Mouse (Mus musculus): ENCODE measurements around the gene Dnajb3. TPM values are rescaled to one million over a fixed set of nuclear protein-coding genes. Genes with fewer than 3 reads are reported as not detected.

Dnajb3 gene
- polyA plus RNA-seq, 1 experiment from 2014 or later = 2.8 TPM

DNA sequence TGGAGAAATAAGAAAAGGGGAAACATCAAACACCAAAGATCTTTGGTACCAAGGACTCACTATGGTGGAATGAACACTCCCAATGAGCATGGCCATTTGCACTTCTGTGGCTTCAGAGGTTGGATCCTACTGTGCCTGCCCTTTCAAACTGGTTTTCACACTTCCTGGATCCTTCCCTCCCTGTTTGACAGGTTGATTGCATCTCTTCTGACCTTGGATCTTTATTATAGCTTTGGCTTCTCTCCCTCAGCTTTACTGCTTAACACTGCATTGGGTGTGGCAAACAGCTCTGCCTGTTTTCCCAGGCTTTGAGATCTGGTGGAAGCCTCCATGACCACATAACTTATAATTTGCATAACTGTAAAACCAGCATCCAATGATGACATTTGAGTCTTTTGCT, 14.8 kb upstream of the Dnajb3 start:
- no peaks in the 10 kb centered on the region for H3K27me3 ChIP-seq (ENCODE audit: control insufficient read depth, insufficient read depth, low read length)
- H3K9me3 ChIP-seq (replicated peaks; ENCODE audit: control insufficient read depth, low read length) = peaks cover 26% of the 10 kb centered on the region
- no peak overlapping the region for H3K27ac ChIP-seq (ENCODE audit: low read length)
- H3K4me2 ChIP-seq (ENCODE audit: low read depth, low read length) = no peak overlapping the region
- ATAC-seq (replicated peaks; ENCODE audit: extremely low read depth, insufficient read depth, low FRiP score) = no peak
- H3K4me3 ChIP-seq (ENCODE audit: low read length) = no peak overlapping the region
- H3K9ac ChIP-seq (ENCODE audit: low read length) = no peak overlapping the region
- no peaks in the 10 kb centered on the region for H3K36me3 ChIP-seq (ENCODE audit: control insufficient read depth, insufficient read depth)
- H3K4me1 ChIP-seq (ENCODE audit: control insufficient read depth, insufficient read depth, low read length) = no peaks in the 10 kb centered on the region

DNA sequence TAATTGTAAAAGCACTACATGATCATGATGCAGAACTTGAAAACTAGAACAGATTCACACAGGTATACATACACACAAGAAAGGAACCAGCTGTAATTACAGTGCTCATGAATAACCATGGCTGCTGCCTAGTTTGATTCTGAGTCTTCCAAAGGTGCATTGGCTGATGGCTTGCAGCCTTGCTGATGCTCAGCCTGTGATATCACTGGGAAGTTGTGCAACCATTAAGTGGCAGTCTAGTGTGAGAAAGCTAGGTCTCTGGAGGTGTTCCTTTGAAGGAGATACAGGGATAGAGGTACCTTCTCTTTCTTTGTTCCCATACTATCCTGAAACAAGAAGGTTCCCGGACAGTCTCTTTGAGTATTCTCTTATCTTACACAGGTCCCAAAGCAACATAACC, 13.5 kb upstream of the Dnajb3 start:
- H3K9ac ChIP-seq (ENCODE audit: low read length) = no peak overlapping the region
- H3K9me3 ChIP-seq (replicated peaks; ENCODE audit: control insufficient read depth, low read length) = peaks cover 33% of the 10 kb centered on the region
- H3K27ac ChIP-seq (ENCODE audit: low read length) = no peak overlapping the region
- no peaks in the 10 kb centered on the region for H3K27me3 ChIP-seq (ENCODE audit: control insufficient read depth, insufficient read depth, low read length)
- ATAC-seq (replicated peaks; ENCODE audit: extremely low read depth, insufficient read depth, low FRiP score) = no peak
- H3K4me2 ChIP-seq (ENCODE audit: low read depth, low read length) = no peak overlapping the region
- WGBS = 18% methylated on average over 1 of the region's 1 CpGs
- H3K4me1 ChIP-seq (ENCODE audit: control insufficient read depth, insufficient read depth, low read length) = no peaks in the 10 kb centered on the region
- H3K4me3 ChIP-seq (ENCODE audit: low read length) = no peak overlapping the region
- H3K36me3 ChIP-seq (ENCODE audit: control insufficient read depth, insufficient read depth) = no peaks in the 10 kb centered on the region

DNA sequence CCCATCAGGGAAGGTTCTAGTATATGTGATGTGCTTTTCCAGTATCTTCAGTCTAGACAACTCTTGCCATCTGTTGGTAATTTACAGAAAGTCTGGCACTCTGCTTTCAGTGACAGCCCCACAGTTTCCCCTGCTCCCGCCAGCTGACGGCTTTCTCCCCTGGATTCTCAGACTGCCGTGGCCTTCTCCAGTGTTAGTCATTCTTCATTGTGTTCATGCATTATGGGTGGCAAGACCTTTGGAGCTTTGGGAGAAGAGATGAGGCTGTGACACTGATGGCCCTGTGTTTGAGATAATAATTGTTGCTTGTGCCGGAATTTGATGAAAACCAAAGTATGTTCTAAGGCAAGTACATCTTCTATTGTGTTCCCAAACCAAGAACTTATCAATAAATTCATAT, 13.0 kb upstream of the Dnajb3 start:
- H3K4me3 ChIP-seq (ENCODE audit: low read length) = no peak overlapping the region
- no peak overlapping the region for H3K9ac ChIP-seq (ENCODE audit: low read length)
- ATAC-seq (replicated peaks; ENCODE audit: extremely low read depth, insufficient read depth, low FRiP score) = no peak
- peaks cover 38% of the 10 kb centered on the region for H3K9me3 ChIP-seq (replicated peaks; ENCODE audit: control insufficient read depth, low read length)
- no peaks in the 10 kb centered on the region for H3K4me1 ChIP-seq (ENCODE audit: control insufficient read depth, insufficient read depth, low read length)
- H3K36me3 ChIP-seq (ENCODE audit: control insufficient read depth, insufficient read depth) = no peaks in the 10 kb centered on the region
- H3K27ac ChIP-seq (ENCODE audit: low read length) = no peak overlapping the region
- H3K4me2 ChIP-seq (ENCODE audit: low read depth, low read length) = no peak overlapping the region
- WGBS = 44% methylated on average over 4 of the region's 4 CpGs
- no peaks in the 10 kb centered on the region for H3K27me3 ChIP-seq (ENCODE audit: control insufficient read depth, insufficient read depth, low read length)

DNA sequence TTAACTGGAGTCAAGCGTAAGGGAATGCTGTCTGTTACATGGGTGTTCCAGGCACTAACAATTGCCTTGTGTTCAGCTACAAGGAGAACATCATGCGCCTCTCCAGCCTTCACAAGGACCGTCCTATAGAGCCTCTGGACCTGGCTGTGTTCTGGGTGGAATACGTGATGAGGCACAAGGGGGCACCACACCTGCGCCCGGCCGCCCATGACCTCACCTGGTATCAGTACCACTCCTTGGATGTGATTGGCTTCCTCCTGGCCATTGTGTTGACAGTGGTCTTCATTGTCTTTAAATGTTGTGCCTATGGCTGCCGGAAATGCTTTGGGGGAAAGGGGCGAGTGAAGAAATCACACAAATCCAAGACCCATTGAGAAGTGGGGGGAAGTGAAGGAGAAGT, 12.5 kb upstream of the Dnajb3 start:
- 63% methylated on average over 9 of the region's 9 CpGs for WGBS
- Histone ChIP-seq H3K9ac (ENCODE audit: low read length) (no peak overlapping the region), H3K4me2 (ENCODE audit: low read depth, low read length) (no peak overlapping the region), H3K9me3 (replicated peaks; ENCODE audit: control insufficient read depth, low read length) (peaks cover 43% of the 10 kb centered on the region), H3K4me3 (ENCODE audit: low read length) (no peak overlapping the region), H3K36me3 (ENCODE audit: control insufficient read depth, insufficient read depth) (no peaks in the 10 kb centered on the region), H3K27me3 (ENCODE audit: control insufficient read depth, insufficient read depth, low read length) (no peaks in the 10 kb centered on the region), H3K4me1 (ENCODE audit: control insufficient read depth, insufficient read depth, low read length) (no peaks in the 10 kb centered on the region), H3K27ac (ENCODE audit: low read length) (no peak overlapping the region)
- no peak for ATAC-seq (replicated peaks; ENCODE audit: extremely low read depth, insufficient read depth, low FRiP score)

DNA sequence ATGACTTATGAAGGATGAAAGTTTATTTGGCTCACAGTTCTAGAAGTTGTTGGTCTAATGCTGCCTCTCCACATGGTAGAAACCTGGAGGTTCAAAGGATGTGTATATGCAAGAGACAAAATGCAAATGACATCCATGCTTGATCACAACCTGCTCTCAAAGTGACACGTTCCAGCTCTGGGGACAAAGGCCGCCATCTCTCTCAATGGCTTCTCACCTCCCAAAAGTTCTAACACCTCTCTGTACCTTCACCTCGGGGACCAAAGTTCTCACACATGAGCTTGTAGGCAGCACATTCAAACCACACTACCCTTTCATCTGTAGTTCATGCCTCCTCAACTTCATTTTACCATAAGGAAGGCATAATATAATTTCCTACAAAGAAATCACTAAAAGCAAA, 12.0 kb upstream of the Dnajb3 start:
- H3K9me3 ChIP-seq (replicated peaks; ENCODE audit: control insufficient read depth, low read length) = peaks cover 48% of the 10 kb centered on the region
- ATAC-seq (replicated peaks; ENCODE audit: extremely low read depth, insufficient read depth, low FRiP score) = no peak
- no peaks in the 10 kb centered on the region for H3K27me3 ChIP-seq (ENCODE audit: control insufficient read depth, insufficient read depth, low read length)
- H3K4me2 ChIP-seq (ENCODE audit: low read depth, low read length) = no peak overlapping the region
- no peaks in the 10 kb centered on the region for H3K4me1 ChIP-seq (ENCODE audit: control insufficient read depth, insufficient read depth, low read length)
- whole genome bisulfite sequencing = 32% methylated on average over 3 of the region's 3 CpGs
- H3K36me3 ChIP-seq (ENCODE audit: control insufficient read depth, insufficient read depth) = no peaks in the 10 kb centered on the region
- no peak overlapping the region for H3K27ac ChIP-seq (ENCODE audit: low read length)
- H3K4me3 ChIP-seq (ENCODE audit: low read length) = no peak overlapping the region
- H3K9ac ChIP-seq (ENCODE audit: low read length) = no peak overlapping the region

DNA sequence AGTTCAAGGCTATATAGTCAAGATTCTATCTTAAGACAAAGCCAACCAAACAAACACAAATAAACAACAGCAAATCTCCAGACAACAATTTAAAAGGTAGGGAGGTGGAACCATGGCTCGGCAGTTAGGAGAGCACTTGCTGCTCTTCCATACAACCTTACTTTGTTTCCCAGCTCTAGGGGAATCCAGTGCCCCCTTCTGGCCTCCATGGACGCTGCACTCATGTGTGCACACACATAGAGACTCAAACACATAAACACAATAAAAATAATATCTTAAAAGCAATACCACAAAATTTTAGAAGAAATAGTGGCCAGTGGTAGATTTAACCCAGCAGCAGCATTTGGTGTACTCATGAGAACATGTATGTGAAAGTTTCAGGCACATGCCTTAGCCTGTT, 11.6 kb upstream of the Dnajb3 start:
- WGBS = 58% methylated on average over 2 of the region's 2 CpGs
- no peak overlapping the region for H3K4me3 ChIP-seq (ENCODE audit: low read length)
- H3K36me3 ChIP-seq (ENCODE audit: control insufficient read depth, insufficient read depth) = no peaks in the 10 kb centered on the region
- H3K4me1 ChIP-seq (ENCODE audit: control insufficient read depth, insufficient read depth, low read length) = no peaks in the 10 kb centered on the region
- H3K9me3 ChIP-seq (replicated peaks; ENCODE audit: control insufficient read depth, low read length) = peaks cover 50% of the 10 kb centered on the region
- H3K27me3 ChIP-seq (ENCODE audit: control insufficient read depth, insufficient read depth, low read length) = no peaks in the 10 kb centered on the region
- no peak overlapping the region for H3K4me2 ChIP-seq (ENCODE audit: low read depth, low read length)
- ATAC-seq (replicated peaks; ENCODE audit: extremely low read depth, insufficient read depth, low FRiP score) = no peak
- no peak overlapping the region for H3K27ac ChIP-seq (ENCODE audit: low read length)
- no peak overlapping the region for H3K9ac ChIP-seq (ENCODE audit: low read length)

DNA sequence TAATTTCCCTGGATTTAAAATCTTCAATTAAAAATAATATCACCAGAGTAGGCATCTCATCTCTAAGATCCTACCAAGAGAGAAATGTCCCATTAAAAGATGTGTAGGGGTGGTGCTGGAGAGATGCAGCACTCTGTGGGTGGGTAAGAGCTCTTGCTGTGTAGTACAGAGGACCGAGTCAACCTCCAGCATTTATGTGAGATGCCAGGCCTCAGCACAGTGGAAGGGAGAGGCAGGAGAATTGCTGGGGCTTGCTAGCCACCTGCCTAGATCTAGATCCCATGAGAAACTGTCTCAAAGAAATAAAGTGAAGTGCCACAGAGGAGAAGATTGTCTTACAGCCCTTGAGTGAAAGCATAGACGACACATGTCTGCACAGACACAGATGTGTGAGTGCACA, 11.0 kb upstream of the Dnajb3 start:
- H3K27me3 ChIP-seq (ENCODE audit: control insufficient read depth, insufficient read depth, low read length) = no peaks in the 10 kb centered on the region
- ATAC-seq (replicated peaks; ENCODE audit: extremely low read depth, insufficient read depth, low FRiP score) = no peak
- no peak overlapping the region for H3K4me2 ChIP-seq (ENCODE audit: low read depth, low read length)
- H3K4me3 ChIP-seq (ENCODE audit: low read length) = no peak overlapping the region
- H3K9me3 ChIP-seq (replicated peaks; ENCODE audit: control insufficient read depth, low read length) = peaks cover 56% of the 10 kb centered on the region
- no peak overlapping the region for H3K9ac ChIP-seq (ENCODE audit: low read length)
- no peak overlapping the region for H3K27ac ChIP-seq (ENCODE audit: low read length)
- no peaks in the 10 kb centered on the region for H3K36me3 ChIP-seq (ENCODE audit: control insufficient read depth, insufficient read depth)
- WGBS = 55% methylated on average over 2 of the region's 2 CpGs
- H3K4me1 ChIP-seq (ENCODE audit: control insufficient read depth, insufficient read depth, low read length) = no peaks in the 10 kb centered on the region

DNA sequence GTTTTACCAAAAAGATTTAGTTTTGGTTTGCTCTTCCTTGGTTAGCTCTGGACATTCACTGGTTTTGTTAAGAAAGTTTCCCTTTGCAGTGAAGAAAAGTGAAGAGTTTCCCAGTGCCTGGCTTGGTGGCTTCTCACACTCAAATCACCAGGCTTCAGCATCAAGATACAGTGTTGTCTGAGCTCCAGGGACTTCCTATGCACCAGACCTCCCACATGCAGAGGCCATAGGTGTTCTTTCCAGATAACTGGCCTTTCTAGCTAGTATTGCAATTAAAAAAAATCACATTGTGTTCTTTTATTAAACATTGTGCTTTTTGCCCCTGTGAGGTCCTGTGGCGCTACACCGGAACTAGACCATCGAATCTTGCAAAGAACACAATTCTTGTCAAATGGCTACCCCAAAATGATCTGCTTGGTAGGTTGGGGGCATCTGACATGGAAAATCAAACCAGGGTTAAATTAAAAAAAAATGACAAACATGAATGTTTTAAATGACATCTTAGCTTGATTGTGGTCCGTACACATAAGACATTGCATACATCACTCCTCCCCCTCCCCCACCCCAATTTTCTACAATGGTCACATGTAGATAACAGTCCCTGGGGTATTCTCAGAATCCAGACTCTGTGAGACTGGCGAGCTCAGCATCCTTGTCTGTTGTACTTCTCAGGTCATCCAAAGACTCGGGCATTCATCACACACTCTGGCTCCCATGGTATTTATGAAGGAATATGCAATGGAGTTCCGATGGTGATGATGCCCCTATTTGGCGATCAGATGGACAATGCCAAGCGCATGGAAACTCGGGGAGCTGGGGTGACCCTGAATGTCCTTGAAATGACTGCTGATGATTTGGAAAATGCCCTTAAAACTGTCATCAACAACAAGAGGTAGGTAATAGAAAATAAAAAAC, 10.1 kb upstream of the Dnajb3 start:
- Histone ChIP-seq H3K27ac (ENCODE audit: low read length) (no peak overlapping the region), H3K4me2 (ENCODE audit: low read depth, low read length) (no peak overlapping the region), H3K4me1 (ENCODE audit: control insufficient read depth, insufficient read depth, low read length) (no peaks in the 10 kb centered on the region), H3K27me3 (ENCODE audit: control insufficient read depth, insufficient read depth, low read length) (no peaks in the 10 kb centered on the region), H3K36me3 (ENCODE audit: control insufficient read depth, insufficient read depth) (no peaks in the 10 kb centered on the region), H3K9me3 (replicated peaks; ENCODE audit: control insufficient read depth, low read length) (peaks cover 59% of the 10 kb centered on the region), H3K9ac (ENCODE audit: low read length) (no peak overlapping the region), H3K4me3 (ENCODE audit: low read length) (no peak overlapping the region)
- ATAC-seq (replicated peaks; ENCODE audit: extremely low read depth, insufficient read depth, low FRiP score) = no peak
- 61% methylated on average over 10 of the region's 10 CpGs for WGBS

DNA sequence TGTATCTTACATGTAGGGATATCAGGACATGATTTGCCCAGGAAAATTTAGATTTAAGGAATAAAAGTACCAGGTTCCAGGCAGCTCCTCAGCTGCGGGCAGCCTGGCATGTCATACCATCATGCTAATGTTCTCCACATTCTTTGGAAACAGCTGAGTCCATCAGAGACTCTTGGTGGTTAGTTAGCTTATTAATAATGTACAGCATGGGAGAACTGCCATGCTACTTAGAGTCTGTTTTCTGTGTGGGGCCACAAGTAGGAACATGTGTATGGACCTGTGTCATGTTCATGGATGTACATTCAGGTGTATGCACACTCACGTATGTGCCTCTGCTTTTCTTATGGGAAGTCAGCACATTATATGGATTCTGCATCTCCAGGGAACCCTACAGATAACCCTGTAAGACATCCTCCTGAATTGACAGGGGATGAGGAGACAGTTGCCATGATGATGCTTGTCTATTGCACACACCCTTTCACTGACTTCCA, 8.9 kb upstream of the Dnajb3 start:
- ATAC-seq (replicated peaks; ENCODE audit: extremely low read depth, insufficient read depth, low FRiP score) = no peak
- H3K4me3 ChIP-seq (ENCODE audit: low read length) = no peak overlapping the region
- H3K4me1 ChIP-seq (ENCODE audit: control insufficient read depth, insufficient read depth, low read length) = no peaks in the 10 kb centered on the region
- WGBS = 65% methylated on average over 2 of the region's 2 CpGs
- no peak overlapping the region for H3K9ac ChIP-seq (ENCODE audit: low read length)
- no peaks in the 10 kb centered on the region for H3K27me3 ChIP-seq (ENCODE audit: control insufficient read depth, insufficient read depth, low read length)
- peaks cover 59% of the 10 kb centered on the region for H3K9me3 ChIP-seq (replicated peaks; ENCODE audit: control insufficient read depth, low read length)
- no peaks in the 10 kb centered on the region for H3K36me3 ChIP-seq (ENCODE audit: control insufficient read depth, insufficient read depth)
- H3K27ac ChIP-seq (ENCODE audit: low read length) = no peak overlapping the region
- no peak overlapping the region for H3K4me2 ChIP-seq (ENCODE audit: low read depth, low read length)

Measured in heart, embryonic 16.5 days (tissue).